Mouse (Mus musculus) heart, postnatal 4 days (tissue): ENCODE results near the gene Aup1. TPM values are rescaled to one million over a fixed set of nuclear protein-coding genes. Genes with fewer than 3 reads are reported as not detected.
A peak's percentile ranks its signal among the peaks of the same experiment; 100 is the strongest.

Experiments
- DNase-seq: peaks from one replicate; pipeline ENCODE4 v3.0.0; 2021
- total RNA-seq, 2 experiments: library from RNA; stranded (reverse); gene quantifications; 2 replicates each; pipeline ENCODE4 v1.2.3; 2021

The Aup1 gene
- total RNA-seq, 2 experiments from 2014 or later: 84.1 to 88.4 TPM

GRCm38 (mm10) chr6:83069488-83070246, 15.3 kb downstream of the Aup1 start:
- DNase-seq: no peak

GRCm38 (mm10) chr6:83070247-83070310, 15.8 kb downstream of the Aup1 start, which contains the start of gene Tlx2:
TSS of gene Tlx2 (minus strand) at chr6:83070293.
- DNase-seq: no peak

GRCm38 (mm10) chr6:83070311-83071219, 16.2 kb downstream of the Aup1 start:
- DNase-seq: peak; percentile 26

- DNase-seq: no peak
Measured at GRCm38 (mm10) chr6:83071220-83071619, 16.9 kb downstream of the Aup1 start.

- no peak for DNase-seq
Measured at GRCm38 (mm10) chr6:83074979-83075378, 20.7 kb downstream of the Aup1 start.

GRCm38 (mm10) chr6:83077630-83078323, 23.5 kb downstream of the Aup1 start, which contains the start of gene Pcgf1:
TSS of gene Pcgf1 (plus strand) at chr6:83077869.
- DNase-seq: no peak

GRCm38 (mm10) chr6:83078324-83078858, 24.1 kb downstream of the Aup1 start:
- DNase-seq: peak; percentile 100

GRCm38 (mm10) chr6:83080210-83080609, 25.9 kb downstream of the Aup1 start:
- no peak for DNase-seq

GRCm38 (mm10) chr6:83083497-83083896, 29.2 kb downstream of the Aup1 start:
- no peak for DNase-seq

GRCm38 (mm10) chr6:83084477-83084876, 30.2 kb downstream of the Aup1 start:
- no peak for DNase-seq

GRCm38 (mm10) chr6:83086121-83087035, 32.1 kb downstream of the Aup1 start, which contains the start of gene Lbx2:
TSS of gene Lbx2 (plus strand) at chr6:83086367.
- no peak for DNase-seq

- peak; percentile 27 for DNase-seq
Measured at GRCm38 (mm10) chr6:83087205-83087925, 33.0 kb downstream of the Aup1 start.

- DNase-seq: no peak
Measured at GRCm38 (mm10) chr6:83087926-83088260, 33.6 kb downstream of the Aup1 start.

GRCm38 (mm10) chr6:83092416-83093127, 38.3 kb downstream of the Aup1 start:
- peak; percentile 41 for DNase-seq

GRCm38 (mm10) chr6:83095968-83096367, 41.6 kb downstream of the Aup1 start:
- no peak for DNase-seq

GRCm38 (mm10) chr6:83098411-83098810, 44.1 kb downstream of the Aup1 start:
- DNase-seq: no peak

- peak; percentile 90 for DNase-seq
Measured at GRCm38 (mm10) chr6:83101316-83101687, 47.0 kb downstream of the Aup1 start, which contains the start of the genes Ccdc142 and Gm42688. TSS of gene Ccdc142 (plus strand) at chr6:83101601. TSS of gene Gm42688 (plus strand) at chr6:83101617.

GRCm38 (mm10) chr6:83101688-83102556, 47.6 kb downstream of the Aup1 start:
- peak; percentile 70 for DNase-seq

GRCm38 (mm10) chr6:83103130-83103650, 48.9 kb downstream of the Aup1 start:
- no peak for DNase-seq
